Mouse (Mus musculus): Measurements from ENCODE around the gene Golga1. TPM values are rescaled to one million over a fixed set of nuclear protein-coding genes. Genes with fewer than 3 reads are reported as not detected.
"Not testable (repeated sequence)": the region's sequence is repeated elsewhere in the genome, so short reads cannot be mapped to it uniquely, and the experiment has no call there.

The Golga1 gene
- polyA plus RNA-seq, 1 experiment from 2014 or later, result 19.0 TPM

- no peak for ATAC-seq (replicated peaks; ENCODE audit: insufficient number of reproducible peaks, insufficient read depth, low FRiP score, low read depth)
Observed at GRCm38 (mm10) chr2:39040215-39040614, 25.1 kb downstream of the Golga1 start.

GRCm38 (mm10) chr2:39031611-39032010 is 33.7 kb downstream of the Golga1 start:
- no peak overlapping the region for H3K4me3 ChIP-seq
- WGBS, result 96% methylated on average over 1 of the region's 1 CpGs
- peaks cover 83% of the 10 kb centered on the region for H3K36me3 ChIP-seq
- H3K4me1 ChIP-seq (replicated peaks), result no peaks in the 10 kb centered on the region
- no peaks in the 10 kb centered on the region for H3K9me3 ChIP-seq (replicated peaks)
- H3K4me2 ChIP-seq, result no peak overlapping the region
- H3K27me3 ChIP-seq, result no peaks in the 10 kb centered on the region
- no peak overlapping the region for H3K9ac ChIP-seq
- H3K27ac ChIP-seq, result no peak overlapping the region
- no peak for ATAC-seq (replicated peaks; ENCODE audit: insufficient number of reproducible peaks, insufficient read depth, low FRiP score, low read depth)

More at GRCm38 (mm10) chr2:39040215-39040614, 25.1 kb downstream of the Golga1 start:
- H3K27ac ChIP-seq, result no peak overlapping the region
- H3K4me3 ChIP-seq, result no peak overlapping the region
- no peaks in the 10 kb centered on the region for H3K27me3 ChIP-seq
- 94% methylated on average over 1 of the region's 1 CpGs for WGBS
- H3K9ac ChIP-seq, result no peak overlapping the region
- H3K4me2 ChIP-seq, result no peak overlapping the region
- H3K4me1 ChIP-seq (replicated peaks), result no peaks in the 10 kb centered on the region
- peaks cover 64% of the 10 kb centered on the region for H3K36me3 ChIP-seq
- no peaks in the 10 kb centered on the region for H3K9me3 ChIP-seq (replicated peaks)

DNA sequence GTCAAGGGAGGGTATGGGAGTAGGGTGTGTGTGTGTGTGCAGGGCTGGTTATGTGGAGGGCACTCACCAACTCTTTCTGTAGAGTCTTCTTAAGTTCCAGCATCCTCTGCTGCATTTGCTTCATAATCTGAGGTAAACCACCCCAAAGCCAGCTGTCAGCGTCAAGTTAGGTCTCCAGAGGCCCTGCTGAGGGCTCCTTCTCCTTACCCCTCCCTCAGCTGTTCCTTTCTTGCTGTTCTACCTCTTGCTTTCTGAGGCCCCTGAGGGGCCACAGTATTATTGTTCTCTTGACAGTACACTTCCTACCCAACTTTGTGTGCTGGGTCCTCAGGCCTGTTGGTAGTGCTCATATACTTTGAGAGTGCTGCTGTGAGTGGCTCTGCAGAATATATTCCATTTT is 45.3 kb downstream of the Golga1 start:
- H3K9ac ChIP-seq, result no peak overlapping the region
- no peak overlapping the region for H3K4me3 ChIP-seq
- H3K27me3 ChIP-seq, result no peaks in the 10 kb centered on the region
- no peaks in the 10 kb centered on the region for H3K9me3 ChIP-seq (replicated peaks)
- no peak overlapping the region for H3K27ac ChIP-seq
- peaks cover 84% of the 10 kb centered on the region for H3K36me3 ChIP-seq
- 85% methylated on average over 1 of the region's 1 CpGs for WGBS
- no peak overlapping the region for H3K4me2 ChIP-seq
- no peaks in the 10 kb centered on the region for H3K4me1 ChIP-seq (replicated peaks)
- no peak for ATAC-seq (replicated peaks; ENCODE audit: insufficient number of reproducible peaks, insufficient read depth, low FRiP score, low read depth)

- no peak overlapping the region for H3K4me2 ChIP-seq
- 77% methylated on average over 3 of the region's 3 CpGs for WGBS
- ATAC-seq (replicated peaks; ENCODE audit: insufficient number of reproducible peaks, insufficient read depth, low FRiP score, low read depth), result no peak
- H3K9me3 ChIP-seq (replicated peaks), result no peaks in the 10 kb centered on the region
- H3K27me3 ChIP-seq, result no peaks in the 10 kb centered on the region
- H3K4me1 ChIP-seq (replicated peaks), result peaks cover 2% of the 10 kb centered on the region; the same call in 1 of the 2 replicates
- no peak overlapping the region for H3K4me3 ChIP-seq
- peaks cover 77% of the 10 kb centered on the region for H3K36me3 ChIP-seq
- H3K9ac ChIP-seq, result no peak overlapping the region
- no peak overlapping the region for H3K27ac ChIP-seq
Observed at GRCm38 (mm10) chr2:39016581-39016980, 48.8 kb downstream of the Golga1 start.

DNA sequence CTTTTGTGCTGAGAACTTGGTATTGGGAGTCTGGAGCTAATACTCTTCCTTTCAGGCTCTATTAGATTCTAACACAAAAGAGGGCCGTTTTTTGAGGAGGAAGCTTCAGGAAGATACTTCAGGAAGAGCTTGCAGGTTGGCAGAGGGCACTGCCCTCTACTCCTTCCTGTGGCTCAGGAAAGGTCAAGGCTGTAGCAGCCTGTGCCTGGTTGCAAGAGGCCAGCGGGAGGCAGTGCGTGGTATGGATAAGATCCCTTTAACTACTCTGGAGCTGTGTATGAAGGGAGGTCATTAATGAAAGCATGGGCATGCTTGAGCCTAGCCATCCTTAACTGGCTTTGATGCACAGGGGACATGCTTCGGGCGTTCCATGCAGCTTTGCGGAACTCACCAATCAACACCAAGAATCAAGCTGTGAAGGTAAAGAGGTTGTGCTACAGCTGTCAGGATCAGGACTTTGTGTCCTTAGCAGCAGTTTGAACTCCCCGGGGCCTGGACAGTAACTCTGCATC is 52.5 kb downstream of the Golga1 start:
- peaks cover 26% of the 10 kb centered on the region for H3K4me1 ChIP-seq (replicated peaks)
- WGBS, result 81% methylated on average over 7 of the region's 7 CpGs
- H3K36me3 ChIP-seq, result peaks cover 48% of the 10 kb centered on the region
- H3K9ac ChIP-seq, result no peak overlapping the region
- no peak overlapping the region for H3K4me2 ChIP-seq
- H3K9me3 ChIP-seq (replicated peaks), result no peaks in the 10 kb centered on the region
- no peak overlapping the region for H3K27ac ChIP-seq
- H3K27me3 ChIP-seq, result no peaks in the 10 kb centered on the region
- no peak for ATAC-seq (replicated peaks; ENCODE audit: insufficient number of reproducible peaks, insufficient read depth, low FRiP score, low read depth)
- no peak overlapping the region for H3K4me3 ChIP-seq

GRCm38 (mm10) chr2:39011971-39012370 is 53.4 kb downstream of the Golga1 start:
- peaks cover 40% of the 10 kb centered on the region for H3K36me3 ChIP-seq

DNA sequence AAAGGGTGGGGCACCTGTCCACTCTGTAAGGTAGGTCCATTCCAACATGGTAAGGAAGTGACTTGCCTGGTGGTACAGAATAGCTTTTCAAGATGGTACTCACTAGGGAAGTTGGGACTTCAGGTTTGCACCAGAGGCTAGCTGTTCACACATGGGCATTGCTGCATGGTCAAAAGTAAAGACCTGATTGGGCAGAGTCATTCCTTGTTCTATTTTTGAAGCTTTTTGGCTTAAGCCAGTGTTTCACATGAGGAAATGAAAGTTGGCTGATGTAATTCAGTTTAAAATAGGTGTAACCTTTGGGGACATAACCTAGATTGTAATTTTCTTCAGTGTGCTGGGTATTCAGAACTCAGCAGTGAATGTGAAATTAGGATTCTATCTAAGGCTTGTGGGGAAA is 54.1 kb downstream of the Golga1 start:
- H3K9ac ChIP-seq, result no peak overlapping the region
- H3K36me3 ChIP-seq, result peaks cover 34% of the 10 kb centered on the region
- H3K4me1 ChIP-seq (replicated peaks), result peaks cover 33% of the 10 kb centered on the region
- no peak overlapping the region for H3K4me2 ChIP-seq
- no peaks in the 10 kb centered on the region for H3K27me3 ChIP-seq
- ATAC-seq (replicated peaks; ENCODE audit: insufficient number of reproducible peaks, insufficient read depth, low FRiP score, low read depth), result no peak
- H3K4me3 ChIP-seq, result no peak overlapping the region
- no peaks in the 10 kb centered on the region for H3K9me3 ChIP-seq (replicated peaks)
- no peak overlapping the region for H3K27ac ChIP-seq

More at GRCm38 (mm10) chr2:39011971-39012370, 53.4 kb downstream of the Golga1 start:
- Histone ChIP-seq H3K27me3 (no peaks in the 10 kb centered on the region), H3K9ac (no peak overlapping the region), H3K4me3 (no peak overlapping the region), H3K4me2 (no peak overlapping the region), H3K9me3 (replicated peaks) (no peaks in the 10 kb centered on the region), H3K4me1 (replicated peaks) (peaks cover 30% of the 10 kb centered on the region), H3K27ac (no peak overlapping the region)
- ATAC-seq (replicated peaks; ENCODE audit: insufficient number of reproducible peaks, insufficient read depth, low FRiP score, low read depth), result no peak
- 83% methylated on average over 3 of the region's 3 CpGs for WGBS

DNA sequence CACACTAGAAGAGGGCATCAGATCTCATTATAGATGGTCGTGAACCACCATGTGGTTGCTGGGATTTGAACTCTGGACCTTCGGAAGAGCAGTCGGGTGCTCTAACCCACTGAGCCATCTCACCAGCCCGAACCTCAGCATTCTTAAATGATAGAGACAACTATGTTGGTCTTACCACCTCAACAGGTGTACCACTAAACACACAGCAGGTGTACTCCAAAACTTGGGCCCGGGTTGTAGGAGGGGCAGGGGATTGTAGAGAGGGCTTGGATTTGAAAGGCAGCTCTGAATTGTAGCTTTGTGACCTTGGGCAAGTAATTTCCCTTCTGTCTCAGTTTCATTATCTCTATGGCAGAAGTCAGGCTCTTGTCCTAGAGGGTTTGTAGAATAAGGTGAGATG is 55.2 kb downstream of the Golga1 start:
- not testable (repeated sequence) for H3K9ac ChIP-seq
- WGBS, result 86% methylated on average over 5 of the region's 5 CpGs

GRCm38 (mm10) chr2:39008954-39009365 is 56.4 kb downstream of the Golga1 start:
- WGBS, result 25% methylated on average over 3 of the region's 3 CpGs
- H3K27ac ChIP-seq, result peak overlapping the region; percentile 96
- peak overlapping the region; percentile 95 for H3K4me3 ChIP-seq
- ATAC-seq (replicated peaks; ENCODE audit: insufficient number of reproducible peaks, insufficient read depth, low FRiP score, low read depth), result no peak
- H3K27me3 ChIP-seq, result no peaks in the 10 kb centered on the region
- peak overlapping the region; percentile 92 for H3K4me2 ChIP-seq
- no peaks in the 10 kb centered on the region for H3K9me3 ChIP-seq (replicated peaks)
- H3K9ac ChIP-seq, result peak overlapping the region; percentile 96
- H3K4me1 ChIP-seq (replicated peaks), result peaks cover 43% of the 10 kb centered on the region
- peaks cover 11% of the 10 kb centered on the region; the same call in 1 of the 2 replicates for H3K36me3 ChIP-seq

More for the DNA sequence above, 55.2 kb downstream of the Golga1 start:
- not testable (repeated sequence) for H3K27ac ChIP-seq; H3K27me3 ChIP-seq; H3K9me3 ChIP-seq (replicated peaks); H3K4me2 ChIP-seq; ATAC-seq (replicated peaks; ENCODE audit: insufficient number of reproducible peaks, insufficient read depth, low FRiP score, low read depth); H3K4me3 ChIP-seq
- H3K4me1 ChIP-seq (replicated peaks), result peaks cover 39% of the 10 kb centered on the region
- H3K36me3 ChIP-seq, result peaks cover 23% of the 10 kb centered on the region

DNA sequence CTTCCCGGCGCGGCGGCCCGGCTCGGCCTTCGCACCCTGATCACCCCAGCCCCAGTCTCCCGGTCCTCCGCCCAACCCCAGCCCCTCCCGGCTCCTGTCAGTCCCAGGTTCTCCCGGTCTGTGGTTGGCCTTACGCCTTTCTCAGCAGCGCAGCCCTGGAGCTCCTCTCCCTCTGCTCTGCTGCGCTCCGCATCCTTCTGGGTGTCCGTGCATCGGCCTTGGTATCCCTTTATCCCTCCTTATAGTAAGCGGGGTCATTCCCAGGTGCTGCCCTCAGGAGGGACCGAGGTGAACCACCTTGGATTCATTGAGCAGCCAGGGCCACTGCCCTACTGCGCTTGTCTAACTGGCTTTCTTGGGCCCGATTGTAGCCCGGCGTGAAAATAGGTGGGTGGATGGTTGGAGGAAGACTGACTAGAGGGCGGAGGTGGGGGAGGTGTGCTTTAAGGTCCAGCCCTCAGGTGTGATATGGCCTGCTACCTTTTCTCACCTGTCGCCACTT is 56.9 kb downstream of the Golga1 start:
- H3K4me2 ChIP-seq, result peak overlapping the region; percentile 92

DNA sequence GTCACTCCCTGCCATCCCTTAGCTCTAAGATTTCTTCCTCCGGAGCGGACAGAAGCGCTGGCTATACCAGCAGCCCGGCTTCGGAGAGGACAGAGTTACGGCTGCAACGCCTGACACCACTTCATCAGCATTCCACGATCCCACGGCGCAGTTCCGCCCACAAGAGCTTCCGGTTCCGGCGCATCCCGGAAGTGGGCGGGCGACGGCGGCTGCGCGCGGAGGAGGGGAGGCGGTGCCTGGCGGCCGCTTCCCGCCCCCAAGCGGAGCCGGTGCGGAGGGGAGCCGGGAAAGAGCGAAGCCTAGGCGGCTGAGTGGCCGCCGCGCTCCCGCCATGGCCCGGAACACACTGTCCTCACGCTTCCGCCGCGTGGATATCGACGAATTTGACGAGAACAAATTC is 57.5 kb downstream of the Golga1 start:
- H3K9me3 ChIP-seq (replicated peaks), result no peaks in the 10 kb centered on the region
- peaks cover 54% of the 10 kb centered on the region for H3K4me1 ChIP-seq (replicated peaks)
- H3K9ac ChIP-seq, result peak overlapping the region; percentile 96
- under 1% methylated on average over 44 of the region's 44 CpGs for WGBS
- H3K36me3 ChIP-seq, result peaks cover 11% of the 10 kb centered on the region; the same call in 1 of the 2 replicates
- ATAC-seq (replicated peaks; ENCODE audit: insufficient number of reproducible peaks, insufficient read depth, low FRiP score, low read depth), result peak; percentile 86
- H3K4me3 ChIP-seq, result peak overlapping the region; percentile 95
- peak overlapping the region; percentile 92 for H3K4me2 ChIP-seq
- H3K27me3 ChIP-seq, result no peaks in the 10 kb centered on the region
- H3K27ac ChIP-seq, result peak overlapping the region; percentile 96

More for the DNA sequence above, 56.9 kb downstream of the Golga1 start:
- Histone ChIP-seq H3K4me1 (replicated peaks) (peaks cover 49% of the 10 kb centered on the region), H3K27me3 (no peaks in the 10 kb centered on the region), H3K9ac (peak overlapping the region; percentile 96), H3K36me3 (peaks cover 12% of the 10 kb centered on the region; the same call in 1 of the 2 replicates), H3K27ac (peak overlapping the region; percentile 96), H3K4me3 (peak overlapping the region; percentile 95), H3K9me3 (replicated peaks) (no peaks in the 10 kb centered on the region)
- under 1% methylated on average over 25 of the region's 25 CpGs for WGBS
- ATAC-seq (replicated peaks; ENCODE audit: insufficient number of reproducible peaks, insufficient read depth, low FRiP score, low read depth), result peak; percentile 39

DNA sequence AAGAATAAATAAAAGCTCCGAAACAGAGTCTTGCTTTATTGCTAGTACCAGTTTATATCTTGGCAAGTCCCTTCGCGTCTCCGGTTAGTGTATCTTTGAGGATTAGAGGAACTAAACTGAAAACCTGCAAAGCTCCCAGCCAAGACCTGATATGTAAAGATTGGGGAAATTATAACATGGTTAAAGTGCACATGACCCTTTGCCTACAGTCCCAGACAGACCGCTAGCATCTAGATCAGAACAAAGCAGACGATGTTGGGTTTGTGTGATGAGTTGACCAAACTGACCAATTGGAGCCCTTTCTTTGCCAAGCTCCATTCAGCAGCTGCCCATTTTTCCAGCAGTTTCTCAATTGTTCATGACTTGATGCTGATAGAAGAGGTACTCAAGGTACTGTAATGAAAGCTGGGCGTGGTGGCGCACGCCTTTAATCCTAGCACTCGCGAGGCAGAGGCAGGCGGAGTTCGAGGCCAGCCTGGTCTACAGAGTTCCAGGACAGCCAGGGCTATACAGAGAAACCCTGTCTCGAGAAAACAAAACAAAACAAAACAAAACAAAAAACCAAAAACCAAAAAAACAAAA is 59.1 kb downstream of the Golga1 start:
- no peak for ATAC-seq (replicated peaks; ENCODE audit: insufficient number of reproducible peaks, insufficient read depth, low FRiP score, low read depth)
- Histone ChIP-seq H3K4me2 (peak overlapping the region; percentile 78), H3K9me3 (replicated peaks) (no peaks in the 10 kb centered on the region), H3K36me3 (peaks cover 24% of the 10 kb centered on the region), H3K4me1 (replicated peaks) (peaks cover 53% of the 10 kb centered on the region), H3K9ac (no peak overlapping the region), H3K27ac (no peak overlapping the region), H3K27me3 (no peaks in the 10 kb centered on the region), H3K4me3 (peak overlapping the region; percentile 64)
- 84% methylated on average over 14 of the region's 14 CpGs for WGBS

Measured in heart, embryonic 15.5 days (tissue).